Mouse (Mus musculus) stomach, postnatal 0 days (tissue): ENCODE results near the gene Tmem255a. TPM values are rescaled to one million over a fixed set of nuclear protein-coding genes. Genes with fewer than 3 reads are reported as not detected.
A peak's percentile ranks its signal among the peaks of the same experiment; 100 is the strongest.

Experiments
- ATAC-seq: fragments of 200-750 bp; cut with Nextera tagmentation; 2 replicates; pipeline ENCODE4 v1.8.0; 2017; ENCODE audit not compliant: low FRiP score, low TSS enrichment
- DNase-seq: peaks from one replicate; pipeline ENCODE4 v3.0.0-alpha.2; 2016; ENCODE audit warnings: low spot score
- H3K27ac ChIP-seq: fragments of 300-500 bp; sonication (generic); replicated peaks from 2 replicates; pipeline ENCODE4 v1.5.1; 2014; ENCODE audit warnings: mild to moderate bottlenecking, control low read depth
- H3K27me3 ChIP-seq: fragments of 300-500 bp; sonication (generic); 2 replicates; pipeline ENCODE4 v1.6.1; 2014; ENCODE audit warnings: low read length; ENCODE audit not compliant: control insufficient read depth, insufficient read depth
- H3K36me3 ChIP-seq: fragments of 300-500 bp; sonication (generic); 2 replicates; pipeline ENCODE4 v1.6.1; 2014; ENCODE audit warnings: low read length, mixed read lengths; ENCODE audit not compliant: control insufficient read depth, insufficient read depth
- H3K4me1 ChIP-seq: fragments of 300-500 bp; sonication (generic); replicated peaks from 2 replicates; pipeline ENCODE4 v1.6.1; 2014; ENCODE audit warnings: antibody characterized with exemption; ENCODE audit not compliant: control insufficient read depth, insufficient read depth
- H3K4me2 ChIP-seq: fragments of 300-500 bp; sonication (generic); replicated peaks from 2 replicates; pipeline ENCODE4 v1.6.1; 2014; ENCODE audit warnings: low read depth, mild to moderate bottlenecking, control low read depth, moderate library complexity
- H3K4me3 ChIP-seq: fragments of 300-500 bp; sonication (generic); 2 replicates; pipeline ENCODE4 v1.5.1; 2014; ENCODE audit warnings: low read depth, low read length, control low read depth
- H3K9ac ChIP-seq: fragments of 300-500 bp; sonication (generic); 2 replicates; pipeline ENCODE4 v1.6.1; 2014; ENCODE audit warnings: mild to moderate bottlenecking, low read length, control low read depth, mixed read lengths
- H3K9me3 ChIP-seq: fragments of 300-500 bp; sonication (generic); 2 replicates; pipeline ENCODE4 v1.6.1; 2016; ENCODE audit warnings: low read length; ENCODE audit not compliant: control insufficient read depth
- CTCF ChIP-seq: IDR thresholded peaks from 2 replicates; pipeline ENCODE4 v1.5.1; 2016; ENCODE audit warnings: antibody characterized with exemption, low read depth, mild to moderate bottlenecking, moderate library complexity
- EP300 ChIP-seq: optimal IDR thresholded peaks from 2 replicates; pipeline ENCODE3; 2016; ENCODE audit warnings: antibody characterized with exemption
- WGBS: fragments of 180-500 bp; shearing (Covaris S2); extraction: QIAGEN DNeasy Blood & Tissue Kit; methylation state at CpG from one replicate; pipeline ENCODE4 v1.1.7; 2014; 5-methylcytosine and 5-hydroxymethylcytosine counted together
- polyA plus RNA-seq: library from polyadenylated mRNA; unstranded; fragments of >200 nt; fragmentation: Nextera tagmentation; extraction: Ambion mirVana; gene quantifications from 2 replicates; pipeline ENCODE4 v1.2.1, GENCODE M21; 2015

The Tmem255a gene
- polyA plus RNA-seq = 9.4 and 10.2 TPM in 2 replicates

- Histone ChIP-seq H3K9ac (peak within 1 kb of the TSS; percentile 38; the same call in 1 of the 2 replicates), H3K4me1 (no peaks in the 10 kb centered on the region), H3K4me2 (peak within 1 kb of the TSS; percentile 68), H3K4me3 (peak within 1 kb of the TSS; percentile 34), H3K36me3 (no peaks in the 10 kb centered on the region), H3K9me3 (no peaks in the 10 kb centered on the region), H3K27ac (no peak within 1 kb of the TSS), H3K27me3 (no peaks in the 10 kb centered on the region)
- DNase-seq = peak; percentile 32
- TF ChIP-seq CTCF (no peak), EP300 (no peak)
- ATAC-seq = no peak
- WGBS = 14% methylated on average over 22 of the region's 27 CpGs
Measured at GRCm38 (mm10) chrX:38251851-38252571, at the start of gene Tmem255a. TSS of gene Tmem255a (minus strand) at chrX:38252439.

- no peaks in the 10 kb centered on the region for H3K4me1 ChIP-seq
- peak; percentile 48 for TF ChIP-seq CTCF
- no peak for TF ChIP-seq EP300
- H3K4me3 ChIP-seq = no peak overlapping the region
- no peak overlapping the region for H3K4me2 ChIP-seq
- H3K9ac ChIP-seq = no peak overlapping the region
- H3K27ac ChIP-seq = no peak overlapping the region
- H3K27me3 ChIP-seq = no peaks in the 10 kb centered on the region
- DNase-seq = no peak
- no peak for ATAC-seq
- WGBS = 31% methylated on average over 2 of the region's 2 CpGs
- H3K9me3 ChIP-seq = no peaks in the 10 kb centered on the region
- H3K36me3 ChIP-seq = no peaks in the 10 kb centered on the region
Measured at GRCm38 (mm10) chrX:38259610-38260009, 7.4 kb upstream of the Tmem255a start.

GRCm38 (mm10) chrX:38250352-38250950 lies 1.8 kb downstream of the Tmem255a start:
- no peak overlapping the region for H3K27ac ChIP-seq
- ATAC-seq (peak; percentile 45; the same call in 1 of the 2 replicates), DNase-seq (peak; percentile 23)
- WGBS = 16% methylated on average over 18 of the region's 18 CpGs
- H3K9me3 ChIP-seq = no peaks in the 10 kb centered on the region
- no peak for TF ChIP-seq EP300
- peak; percentile 40 for TF ChIP-seq CTCF
- H3K4me3 ChIP-seq = peak overlapping the region; percentile 34
- H3K27me3 ChIP-seq = no peaks in the 10 kb centered on the region
- peak overlapping the region; percentile 68 for H3K4me2 ChIP-seq
- H3K4me1 ChIP-seq = no peaks in the 10 kb centered on the region
- no peaks in the 10 kb centered on the region for H3K36me3 ChIP-seq
- H3K9ac ChIP-seq = no peak overlapping the region

GRCm38 (mm10) chrX:38249640-38250351 lies 2.4 kb downstream of the Tmem255a start:
- no peaks in the 10 kb centered on the region for H3K4me1 ChIP-seq
- no peaks in the 10 kb centered on the region for H3K27me3 ChIP-seq
- peak; percentile 51 for DNase-seq
- 24% methylated on average over 16 of the region's 16 CpGs for WGBS
- H3K27ac ChIP-seq = no peak overlapping the region
- no peak overlapping the region for H3K4me3 ChIP-seq
- no peaks in the 10 kb centered on the region for H3K36me3 ChIP-seq
- H3K9ac ChIP-seq = no peak overlapping the region
- TF ChIP-seq EP300 = no peak
- TF ChIP-seq CTCF = peak; percentile 79
- peak overlapping the region; percentile 68 for H3K4me2 ChIP-seq
- ATAC-seq = no peak
- H3K9me3 ChIP-seq = no peaks in the 10 kb centered on the region

DNA sequence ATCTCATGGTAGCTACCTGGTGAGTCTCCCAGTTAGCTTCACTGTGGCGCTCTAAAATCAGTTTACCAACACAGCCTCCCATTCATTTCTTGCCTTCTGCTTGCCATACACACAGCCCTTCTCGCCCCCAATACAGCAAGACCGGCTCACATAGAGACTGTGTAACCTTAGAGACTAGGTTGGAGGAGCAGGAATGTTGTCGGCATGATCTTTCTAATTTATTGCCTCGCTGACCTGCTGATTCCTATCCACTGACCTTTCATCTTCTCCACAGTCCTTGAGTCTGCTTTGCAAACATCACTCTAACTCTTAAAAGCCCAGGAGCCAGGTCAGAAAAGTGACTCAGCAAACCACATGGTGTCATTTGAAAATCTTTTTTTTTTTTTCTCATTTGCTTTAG lies 4.6 kb downstream of the Tmem255a start:
- no peaks in the 10 kb centered on the region for H3K4me1 ChIP-seq
- H3K9me3 ChIP-seq = no peaks in the 10 kb centered on the region
- no peaks in the 10 kb centered on the region for H3K36me3 ChIP-seq
- no peak overlapping the region for H3K27ac ChIP-seq
- TF ChIP-seq CTCF (no peak), EP300 (no peak)
- ATAC-seq (no peak), DNase-seq (no peak)
- H3K27me3 ChIP-seq = no peaks in the 10 kb centered on the region
- H3K4me2 ChIP-seq = no peak overlapping the region
- 47% methylated on average over 5 of the region's 5 CpGs for WGBS
- no peak overlapping the region for H3K4me3 ChIP-seq
- H3K9ac ChIP-seq = no peak overlapping the region
